Mouse (Mus musculus): ENCODE results near the gene Lrba. TPM values are rescaled to one million over a fixed set of nuclear protein-coding genes. Genes with fewer than 3 reads are reported as not detected.

The Lrba gene
- total RNA-seq, 2 experiments from 2014 or later, result 33.1 to 35.0 TPM

DNA sequence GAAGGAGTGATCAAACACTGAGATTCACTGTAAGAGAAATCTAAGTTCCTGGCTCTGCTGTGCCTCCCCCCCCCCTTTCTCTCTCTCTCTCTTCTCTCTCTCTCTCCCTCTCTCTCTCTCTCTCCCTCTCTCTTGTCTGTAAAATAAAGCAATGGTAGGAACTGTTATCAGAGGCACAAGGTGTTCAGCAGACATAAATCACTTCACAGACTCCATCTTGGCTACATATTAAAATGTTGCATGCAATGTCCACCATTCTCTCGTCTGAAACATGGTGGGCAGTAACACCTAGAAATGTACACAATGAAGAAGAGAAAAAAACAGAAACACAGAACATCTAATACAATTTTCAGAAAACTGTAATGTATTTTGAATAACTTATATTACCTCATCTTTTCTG, 534.9 kb downstream of the Lrba start:
- intact Hi-C loops (cut with DNase I), result loop anchor here (10.0 kb wide), 1 partner anchor 215 kb away; the partner anchor contains the start of gene Mab21l2
- TF ChIP-seq CTCF (IDR thresholded peaks at IDR 0.05), result no peak
- DNase-seq (ENCODE audit: extremely low spot score in 1 of 2, low spot score in 2 of 2), result no peak
- Histone ChIP-seq H3K4me3 (no peak overlapping the region), H3K27ac (no peak overlapping the region)

DNA sequence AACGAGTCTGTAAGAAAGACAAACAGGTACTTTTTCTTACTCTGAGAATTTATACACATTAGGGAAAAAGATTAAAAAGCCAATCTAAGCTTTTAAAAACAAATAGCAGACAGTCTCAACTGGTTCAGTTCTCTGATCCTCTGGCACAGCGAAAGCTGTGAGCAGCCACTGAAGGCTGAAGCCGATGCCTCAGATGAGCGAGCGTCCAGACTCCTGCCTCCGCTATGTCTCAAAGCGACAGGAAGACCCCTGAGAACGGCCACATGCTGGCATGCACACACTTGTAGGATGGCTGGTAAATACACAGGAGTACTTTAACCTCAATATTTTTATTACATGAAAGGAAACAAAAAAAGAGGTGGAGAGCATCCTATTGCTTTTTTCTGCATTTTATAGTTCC, 535.4 kb downstream of the Lrba start:
- no peak for TF ChIP-seq CTCF (IDR thresholded peaks at IDR 0.05)
- no peak for DNase-seq (ENCODE audit: extremely low spot score in 1 of 2, low spot score in 2 of 2)
- Histone ChIP-seq H3K4me3 (no peak overlapping the region), H3K27ac (no peak overlapping the region)
- intact Hi-C loops (cut with DNase I), result loop anchor here (10.0 kb wide), 2 partner anchors 215 to 435 kb away; partner anchors contain the start of gene Mab21l2

DNA sequence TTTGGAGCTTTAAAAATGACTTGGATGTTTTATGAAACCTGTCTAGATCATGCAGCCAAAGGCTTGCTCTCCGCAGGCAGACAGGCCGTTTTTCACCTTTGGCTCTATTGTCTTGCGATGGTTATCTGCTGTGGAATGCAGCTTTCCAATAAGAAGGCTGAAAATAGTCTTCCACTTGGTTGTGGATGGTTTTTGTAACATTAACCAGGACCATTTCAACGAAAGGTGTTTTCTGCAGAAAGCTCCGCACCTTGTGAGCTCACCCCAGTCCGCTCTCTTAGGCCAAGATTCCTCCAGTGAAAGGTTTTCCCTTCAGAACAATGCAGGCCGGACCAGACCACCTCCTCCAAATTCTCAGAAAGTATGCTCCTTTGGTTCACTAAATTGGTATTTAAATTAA, 536.0 kb downstream of the Lrba start:
- TF ChIP-seq CTCF (IDR thresholded peaks at IDR 0.05), result no peak
- no peak overlapping the region for H3K4me3 ChIP-seq
- intact Hi-C loops (cut with DNase I), result loop anchor here (10.0 kb wide), 1 partner anchor 436 kb away; no protein-coding TSS in a partner anchor
- no peak for DNase-seq (ENCODE audit: extremely low spot score in 1 of 2, low spot score in 2 of 2)
- H3K27ac ChIP-seq, result no peak overlapping the region

DNA sequence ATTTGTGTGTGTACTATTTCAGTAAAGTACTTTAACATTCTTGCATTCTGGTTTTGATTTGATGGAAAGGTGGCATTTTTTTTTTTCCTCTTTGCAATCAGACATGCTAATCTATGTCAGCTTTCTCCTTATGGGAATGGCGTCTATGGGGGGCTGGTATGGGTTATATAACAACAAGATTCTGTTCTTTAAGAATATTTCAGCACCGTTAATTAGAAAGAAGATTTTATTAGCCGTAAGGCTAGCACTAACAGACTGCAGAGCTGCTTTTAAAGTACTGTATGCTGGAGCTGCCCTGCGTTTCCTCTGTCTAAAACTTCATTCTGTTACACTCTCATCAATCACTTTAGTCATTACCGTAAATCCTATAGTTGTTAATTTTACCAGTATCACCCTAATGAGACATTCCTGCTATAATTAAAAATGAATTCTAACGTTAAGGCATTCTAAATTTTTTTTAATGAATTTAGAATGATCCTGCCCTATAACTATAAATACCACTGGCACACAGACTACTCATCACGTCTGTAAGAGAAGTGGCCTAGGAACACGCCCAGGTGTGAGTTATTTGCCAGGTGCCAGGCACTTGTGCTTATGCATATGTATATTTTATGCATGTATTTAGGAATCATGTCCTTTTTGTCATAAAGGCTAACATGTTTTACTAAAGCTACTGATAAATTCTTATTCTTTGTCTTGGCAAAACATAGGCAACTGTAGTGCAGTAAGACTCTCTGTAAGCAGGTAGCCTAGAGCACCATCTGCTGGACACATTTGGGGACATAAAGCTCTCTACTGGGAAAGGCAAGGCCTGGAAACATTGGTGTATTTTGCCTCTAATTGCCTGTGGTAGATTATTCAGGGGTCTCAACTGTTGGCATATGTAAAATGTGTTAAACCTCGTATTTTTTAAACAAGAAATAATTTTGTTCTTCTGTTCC, 536.9 kb downstream of the Lrba start:
- peak; percentile 71 to 72 for DNase-seq (ENCODE audit: extremely low spot score in 1 of 2, low spot score in 2 of 2)
- Histone ChIP-seq H3K27ac (no peak overlapping the region), H3K4me3 (no peak overlapping the region)
- intact Hi-C loops (cut with DNase I), result loop anchor here (10.0 kb wide), 1 partner anchor 437 kb away; no protein-coding TSS in a partner anchor
- peak; percentile 96 for TF ChIP-seq CTCF (IDR thresholded peaks at IDR 0.05)

DNA sequence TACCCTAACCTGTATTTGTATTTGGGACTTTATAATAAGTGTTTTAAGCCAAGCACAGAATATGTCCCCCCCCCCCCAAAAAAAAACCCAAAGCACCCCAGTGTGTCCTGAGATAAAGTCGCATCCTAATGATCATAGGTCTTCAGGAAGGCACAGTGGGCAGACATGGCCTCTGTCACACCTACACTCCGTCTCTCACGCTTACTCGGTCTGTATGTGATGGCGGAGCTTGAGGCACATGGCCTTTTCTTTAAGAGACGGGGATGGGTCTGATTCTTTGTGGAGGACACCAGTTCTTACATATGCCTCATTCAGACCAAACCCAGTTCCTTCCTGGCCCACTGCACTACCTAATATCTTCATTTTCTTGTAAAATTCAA, 537.5 kb downstream of the Lrba start:
- Histone ChIP-seq H3K4me3 (no peak overlapping the region), H3K27ac (no peak overlapping the region)
- TF ChIP-seq CTCF (IDR thresholded peaks at IDR 0.05), result no peak
- intact Hi-C loops (cut with DNase I), result loop anchor here (10.0 kb wide), 1 partner anchor 437 kb away; no protein-coding TSS in a partner anchor
- no peak for DNase-seq (ENCODE audit: extremely low spot score in 1 of 2, low spot score in 2 of 2)

DNA sequence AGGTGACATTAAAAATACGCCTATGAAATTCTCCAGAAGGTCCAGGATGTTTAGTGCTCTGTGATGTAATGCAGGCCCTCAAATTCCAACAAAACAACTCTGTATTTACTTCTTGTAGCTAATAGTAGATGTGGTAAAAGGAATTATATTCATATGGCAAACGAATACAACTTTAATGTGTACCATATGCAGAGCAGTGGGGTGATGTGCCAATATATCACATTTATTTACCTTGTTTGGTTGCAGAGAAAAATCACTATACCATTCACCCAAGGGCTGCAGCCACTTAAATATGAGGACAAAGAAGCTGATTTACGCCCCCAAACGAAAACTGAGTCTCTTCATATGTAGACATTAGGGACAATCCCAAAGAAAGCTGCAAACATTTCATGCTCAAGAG, 538.0 kb downstream of the Lrba start:
- H3K27ac ChIP-seq, result no peak overlapping the region
- H3K4me3 ChIP-seq, result no peak overlapping the region
- intact Hi-C loops (cut with DNase I), result loop anchor here (10.0 kb wide), 1 partner anchor 438 kb away; no protein-coding TSS in a partner anchor
- TF ChIP-seq CTCF (IDR thresholded peaks at IDR 0.05), result no peak
- no peak for DNase-seq (ENCODE audit: extremely low spot score in 1 of 2, low spot score in 2 of 2)

DNA sequence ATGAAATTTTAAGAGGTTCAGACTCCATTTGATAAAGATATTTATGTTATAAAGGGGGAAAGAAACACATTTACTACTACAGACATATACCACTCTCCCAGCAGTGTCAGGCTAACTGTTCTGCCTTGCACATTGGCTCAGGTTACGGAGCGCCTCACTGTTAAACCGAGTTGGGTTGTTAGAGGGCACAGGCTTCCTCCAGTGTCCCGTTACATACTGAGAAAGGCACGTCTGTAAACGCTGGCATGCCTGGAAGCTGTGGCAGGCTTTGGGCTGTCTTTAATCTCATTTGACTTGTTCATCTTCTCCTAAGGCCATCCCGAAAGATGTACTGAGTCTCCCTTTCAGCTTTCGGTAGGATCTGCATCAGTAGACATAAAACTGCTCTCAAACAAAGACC, 544.1 kb downstream of the Lrba start:
- Histone ChIP-seq H3K4me3 (no peak overlapping the region), H3K27ac (no peak overlapping the region)
- no peak for DNase-seq (ENCODE audit: extremely low spot score in 1 of 2, low spot score in 2 of 2)
- intact Hi-C loops (cut with DNase I), result loop anchor here (10.0 kb wide), 1 partner anchor 444 kb away; no protein-coding TSS in a partner anchor
- no peak for TF ChIP-seq CTCF (IDR thresholded peaks at IDR 0.05)

DNA sequence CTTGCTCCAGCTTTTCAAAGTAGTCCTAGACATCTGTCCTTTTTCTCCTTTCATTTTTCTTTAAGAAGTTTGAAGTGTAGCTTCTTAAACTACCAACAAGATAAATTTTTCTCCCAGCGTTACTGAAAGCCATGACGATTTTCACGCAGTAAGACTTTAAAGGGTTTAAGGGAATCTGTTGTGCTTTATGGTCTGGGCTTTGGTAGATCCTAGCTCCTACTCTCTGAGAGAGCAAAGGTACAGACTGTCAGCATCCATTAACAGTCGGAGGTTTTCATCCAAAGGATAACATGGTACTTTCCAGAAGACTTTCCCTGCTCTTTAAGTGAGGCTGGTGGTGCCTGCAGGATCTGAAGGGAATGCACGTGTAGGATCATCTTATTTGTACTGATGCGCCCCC, 544.5 kb downstream of the Lrba start:
- DNase-seq (ENCODE audit: extremely low spot score in 1 of 2, low spot score in 2 of 2), result no peak
- Histone ChIP-seq H3K4me3 (no peak overlapping the region), H3K27ac (no peak overlapping the region)
- no peak for TF ChIP-seq CTCF (IDR thresholded peaks at IDR 0.05)
- intact Hi-C loops (cut with DNase I), result loop anchor here (10.0 kb wide), 1 partner anchor 444 kb away; no protein-coding TSS in a partner anchor

DNA sequence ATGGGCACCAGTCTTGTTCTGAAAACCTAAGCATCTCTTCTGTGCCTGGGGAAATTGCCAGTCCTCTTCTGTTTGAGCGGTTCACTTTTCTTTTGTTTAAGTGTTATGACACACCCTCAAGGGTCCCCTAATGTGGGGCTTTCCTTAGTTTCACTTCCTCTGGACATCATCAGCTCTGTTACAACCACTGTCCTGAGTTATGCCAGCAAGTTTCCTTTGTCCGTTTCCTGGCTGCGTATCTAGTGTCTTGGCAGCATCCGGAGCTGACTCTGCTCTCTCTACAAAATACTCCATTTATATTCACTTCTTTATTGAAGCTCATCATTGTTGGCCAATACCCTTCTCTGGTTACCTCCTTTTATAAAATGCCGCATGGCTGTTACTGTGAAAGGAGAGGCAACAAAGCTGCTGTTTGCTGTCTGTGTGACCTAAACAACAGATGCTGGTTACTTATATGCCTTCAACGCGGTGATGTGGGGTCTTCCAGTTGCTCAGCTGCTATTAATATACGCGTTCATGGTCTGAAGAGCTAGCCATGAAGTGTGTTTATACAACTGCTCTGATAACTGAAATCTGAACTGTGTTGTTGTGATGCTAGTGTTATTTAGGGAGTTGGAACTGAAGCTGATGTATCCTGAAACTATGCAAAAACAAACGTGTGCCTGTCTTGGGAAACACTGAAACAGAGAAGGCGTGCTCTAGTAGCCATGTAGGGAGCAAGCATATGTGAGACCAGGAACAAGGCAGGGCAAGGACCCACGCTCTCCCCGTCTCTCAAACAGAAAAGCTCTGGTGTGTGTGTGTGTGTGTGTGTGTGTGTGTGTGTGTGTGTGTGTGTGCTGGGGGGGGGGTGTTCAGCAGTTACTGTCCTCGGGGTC, 550.3 kb downstream of the Lrba start:
- no peak for DNase-seq (ENCODE audit: extremely low spot score in 1 of 2, low spot score in 2 of 2)
- no peak for TF ChIP-seq CTCF (IDR thresholded peaks at IDR 0.05)
- intact Hi-C loops (cut with DNase I), result no loop called here
- H3K27ac ChIP-seq, result no peak overlapping the region
- H3K4me3 ChIP-seq, result no peak overlapping the region

DNA sequence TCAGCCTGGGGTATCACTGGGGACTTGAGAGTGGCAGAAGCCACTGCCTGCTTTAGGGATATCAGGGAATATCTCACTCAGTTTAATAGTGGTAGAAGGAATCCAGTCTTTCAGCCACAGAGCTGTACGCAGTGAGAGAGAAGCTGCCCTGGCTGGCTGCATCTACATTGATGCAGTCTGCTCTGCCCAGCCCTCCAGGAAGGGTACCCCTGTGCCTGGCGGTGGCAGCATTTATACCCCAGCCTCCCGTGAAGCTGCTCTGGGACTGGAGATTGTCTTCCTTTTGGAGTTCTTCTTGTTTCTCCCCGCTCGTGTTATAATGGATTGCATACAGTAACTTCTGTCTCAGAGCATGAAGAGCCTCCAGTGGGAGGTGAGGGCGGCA, 551.0 kb downstream of the Lrba start:
- DNase-seq (ENCODE audit: extremely low spot score in 1 of 2, low spot score in 2 of 2), result no peak
- TF ChIP-seq CTCF (IDR thresholded peaks at IDR 0.05), result no peak; the same call in 1 of the 2 replicates
- H3K4me3 ChIP-seq, result no peak overlapping the region
- intact Hi-C loops (cut with DNase I), result no loop called here
- peak overlapping the region; percentile 47; the same call in 1 of the 2 replicates for H3K27ac ChIP-seq

DNA sequence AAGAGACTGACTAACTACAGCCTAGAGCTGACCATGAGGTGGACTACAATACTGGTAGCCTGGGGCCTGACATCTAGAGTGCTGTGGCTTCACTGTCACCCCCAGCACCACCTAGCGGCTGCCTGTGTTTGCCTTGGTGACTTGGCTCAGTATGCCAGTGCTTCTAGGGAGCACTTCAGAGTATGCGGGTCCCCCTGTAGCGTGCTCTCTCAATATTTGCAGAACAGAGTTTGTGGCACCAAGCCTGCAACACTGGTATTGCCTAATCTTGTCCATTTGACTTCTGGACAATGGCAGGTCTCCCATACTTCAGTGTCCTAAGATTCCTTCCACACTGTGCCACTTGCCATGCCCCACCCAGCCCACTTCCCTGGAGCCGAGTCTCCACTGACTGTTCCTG, 555.2 kb downstream of the Lrba start:
- intact Hi-C loops (cut with DNase I), result no loop called here

More for the DNA sequence above, 555.2 kb downstream of the Lrba start:
- Histone ChIP-seq H3K4me3 (no peak overlapping the region), H3K27ac (no peak overlapping the region)
- no peak for DNase-seq (ENCODE audit: extremely low spot score in 1 of 2, low spot score in 2 of 2)
- peak; percentile 45 for TF ChIP-seq CTCF (IDR thresholded peaks at IDR 0.05)

Data from left cerebral cortex, adult 2 months (tissue).